Mouse (Mus musculus) stomach, adult 2 months (tissue): ENCODE measurements around the gene Btbd6. TPM values are rescaled to one million over a fixed set of nuclear protein-coding genes. Genes with fewer than 3 reads are reported as not detected.

Experiments
- polyA plus RNA-seq: library from polyadenylated mRNA; depleted of rRNA; stranded (reverse); fragments of >200 nt; gene quantifications from 2 replicates; pipeline ENCODE4 v1.2.3, GENCODE M21; 2012; rRNA removed

Btbd6 gene
- 38.8 and 132 TPM in 2 replicates for polyA plus RNA-seq

DNA sequence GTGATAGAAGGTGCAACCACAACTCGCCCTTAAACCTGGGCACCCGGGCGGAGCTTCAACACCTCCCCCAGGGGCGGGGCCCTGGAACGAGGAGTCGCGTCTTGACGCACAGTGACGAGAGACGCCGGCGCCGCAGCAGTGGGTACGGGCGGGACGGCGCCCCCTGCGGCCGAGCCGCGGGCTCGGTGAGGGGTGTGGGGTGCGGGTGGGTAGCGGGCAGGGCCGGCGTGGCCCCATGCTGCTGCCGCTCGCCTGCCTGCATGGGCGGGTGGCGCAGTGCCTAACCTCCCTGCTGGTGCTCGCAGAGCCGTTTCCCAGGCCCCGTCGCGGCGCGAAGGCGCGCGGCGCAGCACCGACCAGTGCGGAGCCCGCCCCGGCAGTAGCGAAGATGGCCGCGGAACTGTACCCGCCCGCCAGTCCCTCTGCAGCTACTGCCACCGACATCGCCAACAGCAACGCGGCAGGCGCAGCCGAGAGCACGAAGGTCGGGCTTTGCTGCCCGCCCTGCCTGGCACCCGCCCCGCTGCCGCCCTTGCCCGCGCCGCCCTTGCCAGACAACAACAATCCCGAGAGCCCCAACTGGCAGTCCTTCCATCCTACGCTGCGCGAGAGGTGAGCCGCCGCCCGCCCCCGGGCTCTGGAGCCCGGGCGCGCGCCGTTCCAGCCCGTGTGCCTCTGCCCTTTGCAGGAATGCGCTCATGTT is at the start of gene Btbd6:
Btbd6 (plus strand) TSS at position 112 of the 703 bp plus-strand sequence.

DNA sequence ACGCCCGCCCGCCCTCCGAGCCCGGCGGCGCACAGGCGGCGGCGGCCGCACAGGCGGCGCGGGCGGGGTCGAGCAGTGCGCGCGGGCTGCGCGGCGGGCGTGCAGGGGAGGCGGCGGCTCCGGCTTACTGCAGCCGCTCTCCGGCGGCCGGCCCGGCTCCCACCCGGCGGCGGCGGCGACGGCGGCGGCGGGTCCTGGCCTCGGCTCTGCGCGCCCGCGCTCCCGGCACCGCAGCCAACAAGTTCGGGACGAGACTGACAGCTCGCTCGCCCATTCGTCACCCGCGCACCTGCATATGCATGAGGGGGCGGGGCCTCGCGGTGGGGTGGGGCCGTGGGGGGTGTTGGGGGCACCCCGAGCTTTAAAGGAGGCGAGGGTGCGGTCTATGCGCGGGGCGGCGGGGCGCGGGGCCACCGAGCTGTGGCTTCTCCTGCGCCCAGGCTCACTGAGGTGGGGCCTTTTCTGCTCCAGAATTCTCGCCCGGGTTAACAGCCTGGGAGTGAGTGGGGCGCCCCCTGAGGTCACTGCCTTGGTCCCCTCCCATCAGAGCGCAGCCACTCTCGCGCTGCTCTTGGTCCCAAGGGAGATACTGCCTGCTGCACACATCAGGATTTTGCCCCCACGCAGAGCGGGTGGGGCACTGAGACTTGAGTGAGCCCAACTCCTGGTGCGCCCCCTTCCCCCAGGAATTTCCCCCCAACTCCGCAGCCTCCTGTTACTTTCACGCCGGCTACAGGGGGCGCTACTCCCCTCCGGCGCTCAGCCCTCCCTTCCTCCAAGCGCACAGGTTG is 46.5 kb upstream of the Btbd6 start, which contains the start of gene Jag2:
Jag2 (minus strand) TSS at position 215 of the 791 bp plus-strand sequence.

DNA sequence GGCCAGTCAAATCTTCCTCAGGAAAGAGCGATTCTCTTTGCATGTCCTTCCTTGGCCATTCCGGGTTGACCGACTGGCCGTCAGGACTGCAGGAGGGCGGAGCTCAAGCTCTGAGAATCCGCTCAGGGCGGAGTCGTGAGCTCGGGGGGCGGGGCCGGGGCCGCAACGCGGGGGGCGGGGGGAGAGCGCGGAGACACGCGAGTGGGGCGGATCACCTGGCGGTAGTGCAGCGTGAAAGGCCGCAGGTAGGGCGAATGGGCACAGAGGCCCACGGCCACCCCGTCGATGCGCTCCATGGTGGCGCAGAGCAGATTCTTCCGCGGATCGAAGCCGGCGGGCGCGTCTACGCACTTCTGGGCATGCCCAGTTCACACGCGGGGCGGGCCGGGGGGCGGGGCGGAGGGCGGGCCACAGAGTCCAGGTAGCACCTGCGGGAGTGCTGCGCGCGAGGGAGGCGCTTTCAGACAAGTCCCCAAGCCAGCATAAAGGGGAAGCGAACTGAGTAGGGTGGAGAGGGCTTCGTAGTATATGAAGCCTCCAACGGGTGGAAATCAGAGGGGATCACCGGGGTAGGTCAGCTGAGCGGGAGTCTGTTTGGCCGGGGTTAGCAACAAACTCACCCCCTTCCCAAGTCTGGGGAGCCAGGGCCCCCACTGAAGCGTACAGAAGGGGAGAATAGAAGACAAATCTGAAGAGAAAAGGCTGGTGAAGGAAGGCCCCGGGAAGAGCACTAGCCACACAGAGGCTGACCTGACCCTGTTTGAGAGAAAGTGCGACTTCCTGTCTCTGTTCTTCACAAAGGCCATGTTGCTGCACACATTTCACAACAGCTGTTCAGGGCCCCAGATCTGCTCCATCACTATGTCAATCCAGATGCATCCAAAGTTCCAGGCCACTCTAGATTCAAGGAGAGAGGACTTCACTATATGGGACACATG is 34.2 kb upstream of the Btbd6 start, which contains the start of gene Nudt14:
Nudt14 (minus strand) TSS at position 349 of the 938 bp plus-strand sequence.

DNA sequence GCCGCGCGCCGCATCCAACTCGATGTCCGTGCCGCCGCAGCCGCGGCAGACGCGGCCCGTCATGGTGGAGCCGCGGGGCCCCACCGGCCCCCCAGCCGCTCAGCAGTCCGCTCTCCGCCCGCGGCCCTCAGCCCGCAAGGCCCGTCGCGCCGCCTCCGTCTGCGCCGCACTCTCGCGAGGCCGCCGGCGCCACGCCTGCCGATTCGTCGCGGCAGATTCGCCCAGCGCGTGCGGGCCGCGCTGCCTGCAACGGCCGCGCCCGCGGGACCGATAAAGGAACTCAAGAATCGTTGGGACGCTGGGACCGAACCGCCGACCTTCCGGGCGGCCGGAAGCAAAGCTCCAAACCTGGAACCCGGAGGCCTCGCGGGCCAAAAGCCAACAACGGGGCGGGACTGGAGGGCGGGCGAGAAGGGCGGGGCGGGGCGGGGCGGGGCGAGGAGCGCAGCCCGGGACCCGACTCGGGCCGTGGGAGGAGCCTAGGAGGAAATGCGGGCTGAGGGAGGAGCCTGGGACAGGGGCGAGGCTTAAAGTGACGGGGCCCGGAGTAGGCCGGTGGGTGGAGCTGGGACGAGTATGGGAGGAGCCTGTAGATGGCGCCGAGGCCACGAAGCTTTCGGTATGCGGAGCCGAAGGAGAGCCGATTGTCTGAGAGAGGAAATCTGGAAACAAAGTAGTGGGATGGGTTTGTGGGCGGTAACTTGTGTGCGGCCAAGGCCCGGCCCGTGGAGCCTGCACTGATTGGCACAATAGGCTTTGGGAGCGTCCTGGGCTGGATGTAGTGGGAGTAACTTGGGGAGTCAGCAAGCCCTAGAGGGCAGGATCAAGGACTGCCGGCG is 24.2 kb downstream of the Btbd6 start, which contains the start of gene Brf1:
Brf1 (minus strand) TSS at position 411 of the 839 bp plus-strand sequence.

DNA sequence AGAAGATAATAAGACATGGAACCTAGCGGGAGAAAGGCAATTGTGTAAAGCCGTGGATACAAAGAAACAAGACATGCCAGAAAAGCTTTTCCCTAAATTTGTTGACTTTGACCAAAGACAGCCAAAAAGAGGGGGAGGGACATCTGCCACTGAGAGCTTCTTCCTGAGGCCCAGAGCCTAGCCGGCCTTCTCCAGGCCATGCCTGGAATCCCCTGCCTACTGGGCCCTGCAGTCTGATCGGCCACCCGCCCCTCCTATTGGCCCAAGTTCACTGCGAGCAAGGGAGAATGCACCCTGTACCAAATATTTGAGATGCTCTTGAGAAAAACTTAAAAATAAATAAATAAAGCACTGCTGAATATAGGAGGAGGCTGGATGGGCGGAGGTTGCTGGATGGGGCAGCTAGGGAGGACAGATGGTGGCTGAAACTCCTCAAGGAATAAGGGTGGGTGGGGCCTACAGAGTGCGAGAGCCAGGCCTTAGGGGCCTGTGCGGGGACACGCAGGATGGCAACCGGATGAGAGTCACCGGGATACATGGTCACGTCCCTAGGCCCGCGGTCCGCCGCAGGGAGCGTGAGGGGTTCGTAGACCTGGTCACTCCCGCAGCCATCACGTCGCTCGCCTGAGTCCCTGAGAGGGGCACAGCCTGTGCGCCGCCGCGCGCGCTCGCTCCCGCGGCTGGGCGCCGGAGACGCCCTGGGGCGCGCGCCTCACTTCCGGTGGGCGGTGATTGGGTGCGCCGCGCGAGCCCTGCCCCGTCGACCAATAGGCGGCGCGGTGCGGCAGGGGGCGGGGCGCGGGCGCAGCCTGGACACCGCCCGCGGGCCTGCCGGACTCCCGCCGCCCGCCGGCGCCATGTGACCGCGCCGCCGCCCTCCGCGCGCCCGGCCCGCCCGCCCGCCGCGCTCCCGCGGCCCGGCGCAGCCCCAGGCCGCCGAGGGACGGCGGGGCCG is 37.6 kb downstream of the Btbd6 start, which contains the start of gene Pacs2:
Pacs2 (plus strand) TSS at position 905 of the 955 bp plus-strand sequence.

Other genes with a start within 250 kb of the Btbd6 start
- gene Pld4, start 215.8 kb upstream of the Btbd6 start, polyA plus RNA-seq: 8.0 and 11.8 TPM in 2 replicates
- 4.8 and 6.8 TPM in 2 replicates for gene Ahnak2, start 173.8 kb upstream of the Btbd6 start, polyA plus RNA-seq
- 5.3 and 9.1 TPM in 2 replicates for gene Clba1, start 167.5 kb upstream of the Btbd6 start, polyA plus RNA-seq
- 11.5 and 11.9 TPM in 2 replicates for gene Cdca4, start 147.1 kb upstream of the Btbd6 start, polyA plus RNA-seq
- gene Gpr132, start 108.3 kb upstream of the Btbd6 start, polyA plus RNA-seq: 0.87 and 2.0 TPM in 2 replicates
- gene Jag2, start 46.7 kb upstream of the Btbd6 start, polyA plus RNA-seq: 15.0 and 24.3 TPM in 2 replicates
- gene Nudt14, start 34.4 kb upstream of the Btbd6 start, polyA plus RNA-seq: 28.5 and 33.8 TPM in 2 replicates
- gene Brf1, start 24.2 kb downstream of the Btbd6 start, polyA plus RNA-seq: 16.7 and 28.0 TPM in 2 replicates
- 15.7 and 17.0 TPM in 2 replicates for gene Pacs2, start 38.0 kb downstream of the Btbd6 start, polyA plus RNA-seq
- 0.35 TPM in 2 replicates for gene Tex22, start 98.0 kb downstream of the Btbd6 start, polyA plus RNA-seq
- 27.7 and 29.8 TPM in 2 replicates for gene Mta1, start 121.8 kb downstream of the Btbd6 start, polyA plus RNA-seq
- 188 TPM in 2 replicates for gene Crip2, start 163.8 kb downstream of the Btbd6 start, polyA plus RNA-seq
- gene Crip1, start 169.8 kb downstream of the Btbd6 start, polyA plus RNA-seq: 224 and 249 TPM in 2 replicates
- 3.6 and 4.8 TPM in 2 replicates for gene Tedc1, start 179.9 kb downstream of the Btbd6 start, polyA plus RNA-seq
- 1.3 and 1.4 TPM in 2 replicates for gene Tmem121, start 209.4 kb downstream of the Btbd6 start, polyA plus RNA-seq